Mouse (Mus musculus) bone marrow, adult 2 months (tissue): ENCODE data around the gene Zdhhc7. TPM values are rescaled to one million over a fixed set of nuclear protein-coding genes. Genes with fewer than 3 reads are reported as not detected.

Experiments
- H3K27ac ChIP-seq: fragments of 200-500 bp; 2 replicates; pipeline ENCODE4 v1.5.1; 2012; ENCODE audit warnings: low read depth, mild to moderate bottlenecking, control low read depth, inconsistent platforms, low read length; ENCODE audit not compliant: control insufficient read depth, poor library complexity, insufficient read depth
- H3K4me1 ChIP-seq: fragments of 200-500 bp; 2 replicates; pipeline ENCODE4 v1.6.1; 2011; ENCODE audit warnings: low read length; ENCODE audit not compliant: control insufficient read depth, insufficient read depth
- H3K4me3 ChIP-seq: fragments of 200-500 bp; replicated peaks from 2 replicates; pipeline ENCODE3; 2011; ENCODE audit warnings: mild to moderate bottlenecking, low read depth, low read length, control low read depth; ENCODE audit not compliant: control insufficient read depth
- CTCF ChIP-seq: fragments of 200-500 bp; IDR thresholded peaks from 2 replicates; pipeline ENCODE4 v1.5.1; 2011; ENCODE audit warnings: low read length, control low read depth; ENCODE audit not compliant: control insufficient read depth, insufficient read depth
- POLR2A ChIP-seq: fragments of 200-500 bp; IDR thresholded peaks from 2 replicates; pipeline ENCODE4 v1.6.1; 2011; ENCODE audit warnings: low read depth, mild to moderate bottlenecking, control low read depth, low read length, borderline replicate concordance; ENCODE audit not compliant: control insufficient read depth
- WGBS: fragments of 180-500 bp; shearing (Covaris S2); methylation state at CpG from one replicate; pipeline ENCODE4 v1.1.7; 2018; 5-methylcytosine and 5-hydroxymethylcytosine counted together
- polyA plus RNA-seq: library from polyadenylated mRNA; stranded (reverse); fragments of >200 nt; gene quantifications from 2 replicates; pipeline ENCODE4 v1.2.4, GENCODE M21; 2011; ENCODE audit warnings: low replicate concordance; ENCODE audit not compliant: missing spikeins, insufficient read depth, insufficient read length

Gene Zdhhc7
- polyA plus RNA-seq, 1 experiment: 18.7 TPM

DNA sequence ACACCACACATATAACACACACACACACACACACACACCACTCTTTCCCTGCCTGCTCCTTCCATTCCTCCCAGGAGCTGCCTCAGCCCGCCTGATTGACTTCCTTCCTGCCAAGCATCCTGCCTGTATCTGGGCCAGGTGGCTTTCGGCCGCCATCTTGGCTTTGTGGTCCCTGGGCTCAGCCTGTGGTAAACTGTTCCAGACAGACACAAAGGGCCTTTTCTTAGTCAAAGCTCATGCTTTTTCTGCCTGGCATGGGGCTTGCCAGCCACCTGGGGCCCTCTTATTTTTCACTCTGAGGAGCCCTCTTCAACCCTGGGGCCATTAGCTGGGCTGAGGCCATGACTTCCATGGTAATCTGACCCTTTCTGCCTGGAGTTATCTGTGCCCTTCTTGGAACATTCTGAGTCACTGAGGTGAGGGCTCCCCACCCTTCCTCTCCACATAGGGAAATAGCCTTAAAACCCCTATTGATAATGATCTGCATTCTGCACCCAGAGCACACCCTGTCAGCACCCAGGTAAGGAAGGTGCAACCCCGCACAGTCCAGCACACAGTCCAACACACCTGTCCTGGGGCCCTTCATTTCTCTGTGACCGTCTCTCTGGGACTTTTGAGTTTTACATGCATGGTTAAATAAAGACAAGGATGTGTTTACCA, 68.6 kb downstream of the Zdhhc7 start:
- WGBS: 59% methylated on average over 5 of the region's 5 CpGs
- Histone ChIP-seq H3K4me1 (peaks cover under 1% of the 10 kb centered on the region; the same call in 1 of the 2 replicates), H3K4me3 (no peak overlapping the region), H3K27ac (no peak overlapping the region)
- TF ChIP-seq POLR2A (no peak), CTCF (no peak)

Other genes with a start within 250 kb of the Zdhhc7 start
- 2.8 and 4.8 TPM in 2 replicates for gene Klhl36, start 239.2 kb downstream of the Zdhhc7 start, polyA plus RNA-seq
- gene Usp10, start 191.1 kb downstream of the Zdhhc7 start, polyA plus RNA-seq: 85.2 and 133 TPM in 2 replicates
- 3.5 and 10.6 TPM in 2 replicates for gene Gm20388, start 190.6 kb downstream of the Zdhhc7 start, polyA plus RNA-seq
- 4.9 and 17.2 TPM in 2 replicates for gene Crispld2, start 109.0 kb downstream of the Zdhhc7 start, polyA plus RNA-seq
- 30.4 and 78.7 TPM in 2 replicates for gene 6430548M08Rik, start 12.7 kb upstream of the Zdhhc7 start, polyA plus RNA-seq
- not detected in 2 replicates for gene Fam92b, start 76.0 kb upstream of the Zdhhc7 start, polyA plus RNA-seq
- gene Gse1, start 127.0 kb upstream of the Zdhhc7 start, polyA plus RNA-seq: 39.7 and 45.8 TPM in 2 replicates